Mouse (Mus musculus): Measurements from ENCODE around the gene Ncmap. TPM values are rescaled to one million over a fixed set of nuclear protein-coding genes. Genes with fewer than 3 reads are reported as not detected.

Gene Ncmap
- polyA plus RNA-seq (2016; fragmentation: Nextera tagmentation; extraction: Ambion mirVana), result 0.83 and 0.88 TPM in 2 replicates

DNA sequence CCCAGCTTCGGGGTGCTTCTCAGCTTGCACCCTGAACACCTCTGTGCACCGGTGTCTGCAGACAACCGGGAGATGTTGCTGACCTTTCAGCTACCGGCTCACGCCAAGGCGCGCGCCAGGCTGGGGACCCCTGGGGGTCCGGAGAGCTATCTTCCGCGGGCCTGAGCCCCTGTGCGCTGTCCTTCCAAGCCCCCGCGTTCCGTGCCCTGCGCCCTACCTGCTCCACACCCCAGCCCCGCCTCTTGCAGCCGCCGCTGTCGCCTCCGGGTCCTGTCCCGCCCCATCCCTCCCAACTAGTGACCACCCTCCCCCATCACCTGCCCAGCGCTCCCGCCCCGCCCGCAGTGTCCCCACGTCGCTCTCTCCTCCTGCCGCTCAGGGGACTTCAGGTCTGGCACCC is at the start of gene Ncmap:
Gene Ncmap (minus strand): TSS at position 237 of the 400 bp plus-strand sequence.
- no peak within 1 kb of the TSS for H3K27ac ChIP-seq (replicated peaks)
- H3K36me3 ChIP-seq (replicated peaks), result no peaks in the 10 kb centered on the region
- H3K27me3 ChIP-seq (replicated peaks; ENCODE audit: low read depth, poor library complexity, severe bottlenecking), result peaks cover 70% of the 10 kb centered on the region
- 0 out of 2 replicates have a peak, but pooled peaks cover under 1% of the 10 kb centered on the region for H3K9me3 ChIP-seq
- H3K4me1 ChIP-seq, result peaks cover 16% of the 10 kb centered on the region
- DNase-seq (ENCODE audit: low spot score), result peak; percentile 51
- peak within 1 kb of the TSS; percentile 61 for H3K4me3 ChIP-seq
- 1% methylated on average over 29 of the region's 29 CpGs for WGBS

DNA sequence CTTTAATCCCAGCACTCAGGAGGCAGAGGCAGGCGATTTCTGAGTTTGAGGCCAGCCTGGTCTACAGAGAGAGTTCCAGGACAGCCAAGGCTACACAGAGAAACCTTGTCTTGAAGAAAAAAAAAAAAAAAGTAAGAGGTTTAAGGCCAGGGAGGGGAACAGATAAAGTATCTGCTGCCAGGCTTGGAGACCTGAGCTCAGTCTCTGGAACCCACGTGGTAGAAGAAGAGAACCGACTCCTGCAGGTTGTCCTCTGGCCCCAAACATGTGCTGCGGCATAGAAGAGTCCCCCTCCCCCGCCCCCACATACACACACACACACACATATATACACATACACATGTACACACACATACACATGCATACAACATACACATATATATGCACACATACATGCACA is 44.4 kb upstream of the Ncmap start:
- Histone ChIP-seq H3K27me3 (replicated peaks; ENCODE audit: low read depth, poor library complexity, severe bottlenecking) (no peaks in the 10 kb centered on the region), H3K36me3 (replicated peaks) (no peaks in the 10 kb centered on the region), H3K4me3 (no peak overlapping the region), H3K27ac (replicated peaks) (no peak overlapping the region), H3K4me1 (peaks cover 11% of the 10 kb centered on the region), H3K9me3 (no peaks in the 10 kb centered on the region)
- DNase-seq (ENCODE audit: low spot score), result no peak
- WGBS, result 77% methylated on average over 5 of the region's 5 CpGs

DNA sequence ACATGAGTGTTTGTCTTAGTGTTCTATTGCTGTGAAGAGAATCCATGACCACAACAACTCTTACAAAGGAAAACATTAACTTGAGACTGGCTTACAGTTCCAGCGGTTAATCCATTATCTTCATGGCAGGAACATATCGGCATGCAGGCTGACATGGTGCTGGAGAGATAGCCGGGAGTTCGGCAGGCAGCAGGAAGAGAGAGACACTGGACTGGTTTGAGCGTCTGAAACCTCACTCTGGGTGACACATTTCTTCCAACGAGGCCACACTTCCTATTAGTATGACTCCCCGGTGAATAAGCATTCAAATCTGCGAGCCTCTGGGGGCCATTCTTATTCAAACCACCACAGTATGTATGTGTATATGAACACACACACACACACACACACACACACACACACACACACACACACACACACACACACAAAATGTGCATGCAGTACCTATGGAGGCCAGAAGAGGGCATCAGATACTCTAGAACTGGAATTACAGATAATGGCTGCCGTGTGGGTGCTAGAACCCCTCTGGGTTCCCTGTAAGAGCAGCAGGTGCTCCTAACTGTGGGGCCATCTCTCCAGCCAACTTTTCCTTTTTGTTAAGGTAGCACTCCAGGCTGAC is 42.0 kb upstream of the Ncmap start:
- Histone ChIP-seq H3K36me3 (replicated peaks) (no peaks in the 10 kb centered on the region), H3K9me3 (no peaks in the 10 kb centered on the region), H3K4me1 (peaks cover 20% of the 10 kb centered on the region), H3K4me3 (no peak overlapping the region), H3K27me3 (replicated peaks; ENCODE audit: low read depth, poor library complexity, severe bottlenecking) (no peaks in the 10 kb centered on the region), H3K27ac (replicated peaks) (peak overlapping the region; percentile 76; the same call in 1 of the 2 replicates)
- WGBS, result 59% methylated on average over 9 of the region's 9 CpGs
- peak; percentile 48 for DNase-seq (ENCODE audit: low spot score)

DNA sequence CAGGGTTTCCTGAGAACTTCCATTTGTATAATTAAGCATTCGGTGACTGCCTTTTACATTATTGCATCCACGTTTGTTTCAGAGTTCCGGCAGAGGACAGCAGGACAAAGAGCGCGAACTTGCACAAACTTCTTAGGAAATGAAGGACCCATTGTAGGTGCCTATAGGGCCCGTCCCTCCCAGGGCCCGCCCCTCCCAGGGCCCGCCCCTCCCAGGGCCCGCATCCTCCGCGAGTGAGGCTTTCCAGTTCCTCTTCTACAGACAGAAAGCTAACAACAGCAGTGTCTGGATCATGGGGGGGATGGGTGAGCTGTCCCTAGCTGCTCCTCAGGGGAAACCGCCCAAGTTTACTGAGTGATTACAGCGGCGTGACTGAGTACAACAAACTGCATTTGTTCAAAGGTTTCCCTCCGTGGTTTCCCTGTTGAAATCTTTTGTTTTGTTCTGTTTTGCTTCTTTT is 41.2 kb upstream of the Ncmap start:
- peaks cover 24% of the 10 kb centered on the region for H3K4me1 ChIP-seq
- WGBS, result 5% methylated on average over 15 of the region's 15 CpGs
- peak overlapping the region; percentile 76 for H3K27ac ChIP-seq (replicated peaks)
- no peaks in the 10 kb centered on the region for H3K36me3 ChIP-seq (replicated peaks)
- DNase-seq (ENCODE audit: low spot score), result peak; percentile 86
- no peaks in the 10 kb centered on the region for H3K9me3 ChIP-seq
- peak overlapping the region; percentile 41 for H3K4me3 ChIP-seq
- H3K27me3 ChIP-seq (replicated peaks; ENCODE audit: low read depth, poor library complexity, severe bottlenecking), result no peaks in the 10 kb centered on the region

DNA sequence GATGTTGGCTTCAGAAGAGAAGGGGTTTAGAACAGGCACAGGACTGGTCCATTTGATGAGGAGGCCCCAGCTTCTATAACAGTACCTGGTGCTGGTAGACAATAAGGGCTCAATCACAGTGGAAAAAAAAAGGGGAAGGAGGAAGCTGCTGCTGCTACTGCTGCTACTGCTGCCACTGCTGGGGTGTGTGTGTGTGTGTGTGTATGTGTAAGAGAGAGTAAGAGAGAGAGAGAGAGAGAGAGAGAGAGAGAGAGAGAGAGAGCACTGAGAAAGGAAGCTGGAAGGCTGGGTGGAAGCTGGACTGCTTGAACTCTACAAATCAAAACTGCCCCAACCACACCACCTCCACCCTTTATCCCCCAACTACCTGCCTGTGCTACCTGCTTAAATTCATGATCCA is 39.9 kb upstream of the Ncmap start:
- DNase-seq (ENCODE audit: low spot score), result no peak
- Histone ChIP-seq H3K27me3 (replicated peaks; ENCODE audit: low read depth, poor library complexity, severe bottlenecking) (peaks cover 4% of the 10 kb centered on the region; the same call in 1 of the 2 replicates), H3K4me1 (peaks cover 34% of the 10 kb centered on the region), H3K9me3 (no peaks in the 10 kb centered on the region), H3K4me3 (no peak overlapping the region), H3K27ac (replicated peaks) (no peak overlapping the region), H3K36me3 (replicated peaks) (no peaks in the 10 kb centered on the region)

DNA sequence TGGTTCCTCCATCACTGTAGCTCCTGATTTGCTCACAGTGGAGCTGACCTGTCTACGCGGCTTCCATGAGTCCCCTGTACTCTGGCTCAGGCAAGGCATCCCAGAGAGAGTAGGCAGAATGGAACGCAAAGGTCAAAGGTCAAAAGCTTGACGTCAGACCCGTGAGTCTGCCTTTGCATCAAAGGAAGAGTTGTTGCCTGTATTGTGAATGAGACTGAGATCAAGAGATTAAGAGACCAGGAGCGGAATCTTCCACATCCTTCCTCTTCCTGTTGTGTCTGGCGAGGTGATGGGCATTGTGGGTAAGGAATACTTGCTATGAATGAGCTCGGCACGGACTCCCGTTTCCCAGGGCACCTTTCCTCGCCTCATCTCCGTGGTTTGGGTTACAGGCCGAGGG is 38.3 kb upstream of the Ncmap start:
- DNase-seq (ENCODE audit: low spot score), result peak; percentile 21
- H3K4me1 ChIP-seq, result peaks cover 35% of the 10 kb centered on the region
- H3K9me3 ChIP-seq, result no peaks in the 10 kb centered on the region
- H3K27me3 ChIP-seq (replicated peaks; ENCODE audit: low read depth, poor library complexity, severe bottlenecking), result peaks cover 13% of the 10 kb centered on the region
- H3K27ac ChIP-seq (replicated peaks), result no peak overlapping the region; the same call in 1 of the 2 replicates
- H3K36me3 ChIP-seq (replicated peaks), result no peaks in the 10 kb centered on the region
- WGBS, result 59% methylated on average over 13 of the region's 13 CpGs
- no peak overlapping the region for H3K4me3 ChIP-seq

DNA sequence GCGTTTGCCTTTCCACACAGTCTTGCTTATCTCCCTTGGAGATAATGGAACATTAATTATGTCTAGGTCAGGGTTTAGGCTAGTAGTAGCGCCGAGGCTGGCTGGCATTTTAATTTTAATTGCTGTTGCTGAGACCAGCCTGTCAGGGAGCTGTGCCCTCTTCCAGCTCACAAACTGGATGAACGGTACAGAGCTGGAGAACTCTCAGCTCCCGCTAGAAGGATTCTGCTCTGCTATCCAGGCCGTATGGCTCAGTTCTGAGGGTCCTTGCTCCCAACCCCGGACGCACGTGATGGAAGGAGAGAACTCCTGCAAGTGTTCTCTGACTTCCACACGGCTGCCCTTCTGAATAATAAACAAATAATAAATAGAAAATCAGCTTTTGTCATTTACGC is 36.4 kb upstream of the Ncmap start:
- WGBS, result 32% methylated on average over 11 of the region's 11 CpGs
- DNase-seq (ENCODE audit: low spot score), result no peak
- Histone ChIP-seq H3K27ac (replicated peaks) (peak overlapping the region; percentile 87), H3K9me3 (no peaks in the 10 kb centered on the region), H3K4me1 (peaks cover 34% of the 10 kb centered on the region), H3K27me3 (replicated peaks; ENCODE audit: low read depth, poor library complexity, severe bottlenecking) (peaks cover 13% of the 10 kb centered on the region), H3K4me3 (peak overlapping the region; percentile 81), H3K36me3 (replicated peaks) (no peaks in the 10 kb centered on the region)

DNA sequence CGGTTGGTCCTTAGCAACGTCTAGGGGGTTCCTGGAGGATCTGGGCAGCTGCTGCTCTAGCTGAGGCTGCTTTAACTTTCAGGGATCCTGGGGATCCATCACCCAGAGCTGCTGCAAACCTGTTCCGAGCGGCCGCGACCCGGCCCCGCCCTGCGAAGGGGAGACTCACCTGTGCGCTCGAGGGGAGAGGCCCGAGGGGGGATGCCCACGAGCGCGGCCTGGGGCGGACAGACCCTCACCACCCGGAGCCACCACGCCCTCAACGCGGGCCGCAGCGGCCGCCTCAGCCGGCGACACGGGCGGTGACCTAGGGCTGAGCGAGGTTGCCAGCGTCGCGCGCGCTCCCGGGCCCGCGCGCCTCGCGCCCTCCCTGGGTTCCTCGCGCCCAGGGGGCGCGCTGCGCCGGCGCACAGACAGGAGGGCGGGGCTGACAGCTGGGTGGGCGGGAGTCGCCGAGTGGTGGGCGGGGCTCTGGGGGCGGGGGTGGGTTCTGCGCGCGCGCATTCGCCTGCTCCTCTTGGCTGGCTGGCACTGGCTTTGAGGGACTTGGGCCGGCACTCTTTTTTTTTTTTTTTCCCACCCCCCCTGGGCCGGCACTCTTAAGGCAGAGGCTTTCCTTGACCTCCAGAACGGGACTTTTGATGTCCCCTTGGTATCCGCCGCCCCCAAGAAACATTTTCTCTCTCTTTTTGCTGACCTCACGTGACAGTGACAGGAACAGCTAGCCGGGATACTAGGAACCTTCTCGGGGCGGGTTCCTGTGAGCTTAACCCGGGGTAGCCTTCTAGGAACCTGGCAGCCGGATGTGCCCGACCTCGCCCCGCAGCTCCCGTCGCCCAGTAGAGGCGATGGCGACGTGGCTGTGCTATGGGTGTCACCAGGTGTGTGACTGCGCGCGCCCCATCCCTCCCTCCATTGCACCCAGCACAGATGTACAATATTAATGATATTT is 35.7 kb upstream of the Ncmap start, which contains the start of gene Rcan3:
Gene Rcan3 (minus strand): TSS at position 411 of the 952 bp plus-strand sequence.
- peak within 1 kb of the TSS; percentile 87 for H3K27ac ChIP-seq (replicated peaks)

DNA sequence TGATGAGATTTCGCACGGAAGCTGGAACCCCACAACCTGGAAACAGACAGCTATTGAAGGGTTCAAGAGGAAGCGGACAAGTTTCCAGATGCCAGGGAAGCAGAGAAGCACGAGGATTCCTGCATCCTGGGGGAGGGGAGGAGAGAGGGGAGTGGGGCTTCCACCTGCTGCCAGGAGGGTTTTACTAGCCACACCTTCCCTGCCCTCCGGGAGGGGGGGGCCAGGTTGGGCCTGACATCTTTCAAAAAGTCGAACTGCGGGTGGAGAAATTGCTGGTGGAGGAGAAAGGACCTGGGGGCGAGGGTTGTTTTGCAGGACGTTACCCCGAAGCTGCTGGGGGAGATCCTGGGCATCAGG is 35.0 kb upstream of the Ncmap start:
- WGBS, result 7% methylated on average over 10 of the region's 10 CpGs
- H3K27me3 ChIP-seq (replicated peaks; ENCODE audit: low read depth, poor library complexity, severe bottlenecking), result peaks cover 13% of the 10 kb centered on the region
- no peaks in the 10 kb centered on the region for H3K9me3 ChIP-seq
- H3K4me3 ChIP-seq, result peak overlapping the region; percentile 81
- H3K27ac ChIP-seq (replicated peaks), result peak overlapping the region; percentile 87
- no peaks in the 10 kb centered on the region for H3K36me3 ChIP-seq (replicated peaks)
- peaks cover 29% of the 10 kb centered on the region for H3K4me1 ChIP-seq
- no peak for DNase-seq (ENCODE audit: low spot score)

More for the DNA sequence above, 35.7 kb upstream of the Ncmap start, which contains the start of gene Rcan3:
- H3K36me3 ChIP-seq (replicated peaks), result no peaks in the 10 kb centered on the region
- H3K4me1 ChIP-seq, result peaks cover 29% of the 10 kb centered on the region
- H3K27me3 ChIP-seq (replicated peaks; ENCODE audit: low read depth, poor library complexity, severe bottlenecking), result peaks cover 13% of the 10 kb centered on the region
- WGBS, result under 1% methylated on average over 79 of the region's 79 CpGs
- DNase-seq (ENCODE audit: low spot score), result peak; percentile 95
- H3K4me3 ChIP-seq, result peak within 1 kb of the TSS; percentile 81
- no peaks in the 10 kb centered on the region for H3K9me3 ChIP-seq

DNA sequence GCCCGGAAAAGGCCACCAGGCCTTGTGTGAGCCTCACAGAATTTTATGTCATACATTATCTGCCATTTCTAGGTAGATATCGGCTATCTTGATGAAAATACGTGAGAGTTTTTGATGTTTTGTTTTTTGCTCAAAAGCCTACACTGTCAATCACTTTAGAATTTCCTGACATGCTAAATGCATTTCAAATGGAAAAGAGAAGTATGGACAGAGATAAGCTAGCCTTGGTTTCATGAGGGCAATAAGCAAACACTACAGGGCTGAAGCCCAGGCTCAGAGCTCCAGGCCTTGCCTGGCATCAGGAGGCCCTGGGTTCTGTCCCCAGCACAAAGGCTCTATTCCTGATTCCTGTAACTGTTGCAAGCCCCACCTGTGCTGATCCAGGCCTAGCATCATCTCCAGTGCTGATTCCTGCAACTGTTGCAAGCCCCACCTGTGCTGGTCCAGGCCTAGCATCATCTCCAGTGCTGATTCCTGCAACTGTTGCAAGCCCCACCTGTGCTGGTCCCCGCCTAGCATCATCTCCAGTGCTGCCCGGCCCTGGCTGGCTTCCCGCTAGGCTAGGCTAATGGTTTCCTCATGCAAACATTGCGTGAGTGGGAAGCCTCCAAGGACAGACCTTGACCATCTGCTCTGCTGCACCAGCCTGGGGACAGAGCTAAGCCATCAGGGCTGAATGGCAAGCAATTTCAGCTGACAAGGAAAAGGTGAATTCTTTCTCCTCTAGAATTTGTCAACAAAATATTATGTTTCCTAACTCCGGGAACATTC is 32.1 kb upstream of the Ncmap start:
- Histone ChIP-seq H3K9me3 (no peaks in the 10 kb centered on the region), H3K36me3 (replicated peaks) (0 out of 2 replicates have a peak, but pooled peaks cover under 1% of the 10 kb centered on the region), H3K4me1 (peaks cover 20% of the 10 kb centered on the region), H3K27me3 (replicated peaks; ENCODE audit: low read depth, poor library complexity, severe bottlenecking) (peaks cover 13% of the 10 kb centered on the region), H3K4me3 (no peak overlapping the region), H3K27ac (replicated peaks) (no peak overlapping the region)
- DNase-seq (ENCODE audit: low spot score), result no peak
- 79% methylated on average over 8 of the region's 8 CpGs for WGBS

DNA sequence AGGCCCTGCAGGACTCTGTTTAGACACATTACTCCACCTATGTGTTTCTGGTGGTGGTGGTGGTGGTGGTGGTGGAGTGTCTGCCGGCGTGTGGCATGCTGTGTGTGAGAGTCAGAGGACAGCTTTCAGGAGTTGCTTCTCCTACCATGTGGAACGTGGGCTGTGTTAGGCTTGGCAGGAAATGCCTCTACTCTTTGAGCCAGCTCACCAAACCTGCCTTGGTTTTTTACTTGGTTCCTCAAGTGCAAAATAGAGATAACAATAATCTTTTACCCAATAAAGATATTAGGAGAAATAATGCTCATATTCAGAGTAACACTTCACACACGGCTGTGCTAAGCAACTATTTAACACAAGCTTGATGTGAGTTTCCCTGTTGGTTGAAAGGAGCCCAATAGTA is 31.4 kb upstream of the Ncmap start:
- Histone ChIP-seq H3K9me3 (no peaks in the 10 kb centered on the region), H3K36me3 (replicated peaks) (peaks cover 6% of the 10 kb centered on the region; the same call in 1 of the 2 replicates), H3K27ac (replicated peaks) (no peak overlapping the region), H3K4me3 (no peak overlapping the region), H3K27me3 (replicated peaks; ENCODE audit: low read depth, poor library complexity, severe bottlenecking) (peaks cover 13% of the 10 kb centered on the region), H3K4me1 (peaks cover 17% of the 10 kb centered on the region)
- 84% methylated on average over 4 of the region's 4 CpGs for WGBS
- DNase-seq (ENCODE audit: low spot score), result no peak

DNA sequence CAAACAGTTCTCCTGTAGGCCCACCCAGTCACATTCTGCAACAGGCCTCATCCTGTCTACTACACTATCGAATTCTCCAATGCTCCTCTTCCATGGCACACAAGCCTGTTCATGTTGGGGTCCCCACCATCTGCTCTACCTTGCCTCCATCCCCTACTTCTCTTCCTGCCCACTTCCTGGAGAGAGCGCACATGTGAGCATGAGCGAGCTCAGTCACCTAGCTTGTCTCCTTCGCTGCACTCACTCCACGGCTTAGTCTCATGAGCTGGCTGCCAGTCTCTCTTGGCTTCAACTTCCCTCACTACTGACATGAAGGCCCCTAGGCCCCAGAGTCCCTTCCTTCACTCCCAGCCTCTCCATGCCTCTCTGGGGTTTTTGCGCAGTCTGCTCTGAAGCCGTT is 28.6 kb upstream of the Ncmap start:
- Histone ChIP-seq H3K36me3 (replicated peaks) (peaks cover 17% of the 10 kb centered on the region; the same call in 1 of the 2 replicates), H3K4me1 (peaks cover 5% of the 10 kb centered on the region; the same call in 1 of the 2 replicates), H3K27me3 (replicated peaks; ENCODE audit: low read depth, poor library complexity, severe bottlenecking) (no peaks in the 10 kb centered on the region), H3K4me3 (no peak overlapping the region), H3K9me3 (no peaks in the 10 kb centered on the region), H3K27ac (replicated peaks) (no peak overlapping the region)
- DNase-seq (ENCODE audit: low spot score), result no peak
- 91% methylated on average over 7 of the region's 7 CpGs for WGBS

Measured in embryonic facial prominence, embryonic 10.5 days (tissue).